Mouse (Mus musculus): ENCODE measurements around the gene Hgd.
A peak's percentile ranks its signal among the peaks of the same experiment; 100 is the strongest.
"Not testable (repeated sequence)": the region's sequence is repeated elsewhere in the genome, so short reads cannot be mapped to it uniquely, and the experiment has no call there.

Gene Hgd

DNA sequence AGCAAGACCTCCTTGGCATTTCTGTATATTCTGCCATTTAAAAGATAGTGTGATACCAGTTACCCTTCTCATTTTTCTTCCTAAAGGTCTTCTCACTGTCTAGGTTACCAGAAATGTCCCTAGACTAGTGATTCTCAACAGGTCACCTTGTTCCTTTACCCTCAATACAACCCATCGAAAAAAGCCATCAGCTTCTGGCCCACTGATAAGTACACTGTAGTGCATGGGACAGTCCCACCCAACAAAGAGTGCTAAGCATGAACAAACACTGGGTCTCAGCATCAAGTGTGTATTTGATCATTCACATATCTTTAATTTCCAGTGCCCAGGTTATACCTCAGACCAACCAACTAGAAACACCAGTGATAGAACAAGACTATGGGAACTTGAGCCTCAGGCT, 55.1 kb downstream of the Hgd start:
- DNase-seq, result no peak

DNA sequence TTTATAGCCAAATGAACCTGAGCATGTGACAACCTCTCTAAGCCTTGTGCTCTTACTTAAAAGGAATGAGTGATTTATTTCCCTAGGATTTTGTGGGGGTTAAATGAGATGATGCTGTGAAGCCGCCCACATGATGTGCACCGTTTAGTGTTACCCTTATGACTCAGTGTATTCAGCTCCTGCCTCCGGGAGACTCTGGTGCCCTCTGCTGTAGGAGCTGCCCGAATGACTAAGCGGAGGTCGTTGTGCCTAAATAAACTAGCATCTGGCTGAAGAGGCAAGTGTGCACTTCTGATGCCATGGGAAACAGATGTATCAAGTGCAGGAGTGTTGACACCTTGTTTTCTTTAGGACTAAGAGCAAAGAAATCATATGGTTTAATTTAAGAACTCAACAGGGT, 56.2 kb downstream of the Hgd start:
- peak; percentile 26 for DNase-seq

DNA sequence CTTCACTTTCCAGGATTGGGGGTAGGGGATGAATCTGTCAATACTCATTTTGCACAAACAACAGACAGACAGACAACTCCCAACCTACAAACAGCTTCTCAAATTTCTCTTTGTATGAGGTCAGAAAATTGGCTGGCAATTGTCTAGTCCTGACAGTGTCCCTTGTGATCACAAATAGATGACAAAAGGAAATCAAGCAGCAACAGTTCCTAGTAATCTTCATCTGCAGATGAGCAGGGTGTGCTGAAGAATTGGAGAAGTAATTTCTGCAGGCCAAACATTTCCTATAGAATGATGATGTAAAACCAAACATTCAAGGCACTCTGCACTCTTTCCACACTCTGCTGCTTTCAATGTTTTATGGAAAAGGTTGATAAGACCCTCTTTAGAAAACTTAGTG, 57.8 kb downstream of the Hgd start:
- no peak for DNase-seq

DNA sequence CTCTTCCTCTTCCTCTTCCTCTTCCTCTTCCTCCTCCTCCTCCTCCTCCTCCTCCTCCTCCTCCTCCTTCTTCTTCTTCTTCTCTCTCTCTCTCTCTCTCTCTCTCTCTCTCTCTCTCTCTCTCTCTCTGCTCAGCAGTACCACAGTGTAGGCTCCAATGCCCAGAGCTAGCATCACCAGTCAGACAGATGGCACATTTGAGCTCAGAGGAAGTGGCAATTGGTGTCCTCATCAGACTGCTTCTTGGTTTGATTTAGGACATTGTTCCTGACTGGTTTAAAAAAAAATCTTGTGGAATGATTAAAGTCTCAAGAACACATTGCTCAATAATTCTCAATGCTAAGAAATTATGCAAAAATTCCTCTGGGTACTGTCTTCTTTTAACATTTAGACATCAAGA, 60.6 kb downstream of the Hgd start:
- not testable (repeated sequence) for DNase-seq

DNA sequence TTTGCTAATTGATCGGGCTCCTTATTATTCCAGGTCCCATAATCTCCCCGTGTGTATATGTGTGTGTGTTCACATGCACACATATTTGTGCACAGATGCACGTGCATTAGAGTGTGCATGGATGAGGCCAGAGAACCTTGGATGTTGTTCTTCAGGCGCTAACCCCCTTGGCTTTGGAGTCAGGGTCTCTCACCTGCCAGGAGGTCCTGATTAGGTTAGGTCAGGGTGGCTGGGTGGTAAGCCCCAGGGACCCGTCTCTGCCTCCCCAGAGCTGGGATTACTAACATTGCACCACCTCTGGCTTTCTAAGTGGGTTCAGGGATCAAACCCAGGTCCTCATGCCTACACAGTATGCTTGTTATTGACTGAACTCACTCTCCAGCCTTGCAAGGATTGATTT, 64.5 kb downstream of the Hgd start:
- DNase-seq, result no peak

DNA sequence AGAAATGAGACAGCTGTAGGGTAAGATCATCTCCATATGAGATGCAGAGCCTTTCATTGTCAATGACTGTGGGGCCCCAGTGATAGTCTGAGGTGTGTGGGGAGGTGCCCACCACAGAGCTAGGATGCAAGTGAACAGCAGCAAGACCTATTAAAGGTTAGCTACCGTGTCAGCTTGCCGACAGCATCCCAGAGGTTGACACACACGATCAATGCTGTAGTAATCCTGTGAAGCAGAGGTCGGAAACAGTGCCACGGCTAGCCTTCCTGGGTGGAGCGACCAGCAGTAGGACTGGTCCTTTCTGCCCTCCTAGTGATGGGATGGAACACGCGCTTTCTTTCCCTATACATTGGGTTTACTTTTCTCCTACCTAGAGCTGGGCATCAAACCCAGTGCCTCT, 65.3 kb downstream of the Hgd start:
- no peak for DNase-seq

DNA sequence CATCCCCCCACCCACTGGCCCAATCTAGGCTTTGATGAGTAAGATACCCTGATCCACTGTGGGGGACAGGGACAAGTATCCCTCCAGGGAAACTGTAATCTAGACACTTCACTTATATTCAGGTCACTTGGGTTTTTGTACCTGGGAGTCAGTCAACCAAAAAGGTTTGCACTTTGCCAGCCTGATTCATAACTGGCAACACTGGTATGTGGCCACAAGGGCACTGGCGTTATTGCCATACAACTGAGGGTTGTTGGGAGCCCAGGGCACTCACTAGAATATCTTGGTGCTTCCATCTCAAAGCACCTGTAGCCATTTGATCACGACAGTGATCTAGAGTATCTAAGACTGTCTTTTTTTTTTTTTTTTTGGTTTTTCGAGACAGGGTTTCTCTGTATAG, 65.8 kb downstream of the Hgd start:
- no peak for DNase-seq

DNA sequence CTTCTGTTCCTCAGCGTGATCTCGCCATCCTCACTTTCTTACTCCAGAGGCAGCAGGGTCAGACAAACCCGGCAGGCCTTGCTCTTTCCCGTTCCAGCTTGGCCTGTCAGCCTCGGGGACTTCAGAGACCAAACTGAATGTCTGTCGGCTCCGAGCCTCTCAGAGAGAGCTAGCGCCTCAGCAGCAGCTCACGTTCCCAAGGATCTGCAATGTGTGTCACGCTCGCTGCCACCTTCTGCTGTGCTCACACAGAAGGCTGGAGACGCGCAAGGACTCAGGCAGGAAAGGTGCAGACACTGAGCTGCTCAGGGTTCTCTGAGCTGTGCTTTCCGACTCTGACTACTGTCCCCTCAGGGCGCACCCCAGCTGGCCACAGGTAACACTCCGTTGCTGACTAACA, 67.1 kb downstream of the Hgd start:
- DNase-seq, result peak; percentile 27

DNA sequence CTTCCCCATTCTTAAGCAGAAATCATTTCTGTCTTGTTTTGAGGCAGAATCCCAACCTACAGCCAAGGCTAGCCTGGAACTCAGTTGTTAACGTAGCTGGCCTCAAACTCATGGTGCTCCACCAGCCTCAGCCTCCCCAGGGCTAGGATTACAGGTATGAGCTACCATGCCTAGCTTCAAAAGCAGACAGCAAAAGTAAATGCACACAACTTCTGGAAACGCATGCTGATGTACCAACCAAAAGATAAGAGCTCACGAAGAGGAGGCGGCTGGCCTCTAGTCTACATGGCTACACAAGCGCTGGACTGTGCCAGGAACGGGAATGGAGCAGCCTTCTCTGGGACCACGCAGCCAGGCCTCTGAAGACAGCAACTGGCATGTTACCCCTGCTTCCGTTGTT, 68.0 kb downstream of the Hgd start:
- DNase-seq, result no peak

DNA sequence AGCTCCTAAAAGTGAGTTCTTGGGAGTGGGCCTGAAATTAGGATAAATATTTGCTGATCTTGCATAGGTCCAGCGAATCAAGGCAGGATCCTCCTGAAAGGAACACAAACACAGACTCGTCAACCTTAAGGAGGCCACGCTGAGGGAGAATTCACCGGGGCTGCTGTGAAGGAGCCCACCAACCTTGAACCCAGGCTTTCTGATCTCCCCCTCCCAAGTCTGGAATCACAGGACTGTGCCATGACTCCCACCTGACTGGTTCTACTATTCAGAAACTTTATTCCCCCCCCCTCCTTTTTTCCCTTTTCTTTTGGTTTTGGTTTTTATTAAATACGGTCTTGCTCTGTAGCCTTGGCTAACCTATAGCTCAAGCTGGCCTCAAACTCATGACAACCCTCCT, 69.1 kb downstream of the Hgd start:
- no peak for DNase-seq

DNA sequence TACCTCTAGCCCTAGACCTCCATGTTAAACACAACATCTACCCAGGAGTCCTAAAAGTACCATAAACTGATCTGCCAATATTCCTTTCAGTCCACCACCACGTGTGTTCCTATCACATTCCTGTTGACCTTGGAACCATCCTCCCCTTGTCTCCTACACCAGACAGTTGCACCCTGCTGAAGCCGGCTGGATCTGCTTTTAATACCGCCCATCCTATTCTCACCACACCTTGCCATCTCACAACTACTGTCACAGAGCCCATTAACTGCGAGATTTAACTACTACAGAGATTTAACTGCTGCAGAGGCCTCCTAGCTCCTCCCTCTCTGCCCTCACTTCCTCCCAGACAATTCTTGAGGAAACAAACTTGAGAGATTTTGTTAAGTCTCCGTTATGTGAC, 71.5 kb downstream of the Hgd start:
- DNase-seq, result no peak

DNA sequence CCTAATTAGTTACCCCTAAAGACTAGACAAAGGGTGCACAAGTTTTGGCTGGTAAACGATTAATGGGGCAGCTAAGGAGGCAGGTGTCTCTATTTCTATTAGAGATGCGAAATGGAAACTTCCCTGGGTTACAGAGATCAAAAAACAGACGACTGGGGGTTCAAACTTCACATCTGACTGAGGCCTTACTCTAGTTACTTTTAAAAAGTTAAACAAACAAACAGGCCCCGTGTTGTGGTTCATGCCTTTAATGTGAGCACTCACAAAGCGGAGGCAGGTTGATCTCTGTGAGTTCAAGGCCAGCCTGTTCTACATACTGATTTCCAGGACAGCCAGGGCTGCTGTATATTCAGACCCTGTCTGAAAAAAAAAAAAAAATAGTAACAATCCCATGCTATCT, 72.7 kb downstream of the Hgd start:
- no peak for DNase-seq

DNA sequence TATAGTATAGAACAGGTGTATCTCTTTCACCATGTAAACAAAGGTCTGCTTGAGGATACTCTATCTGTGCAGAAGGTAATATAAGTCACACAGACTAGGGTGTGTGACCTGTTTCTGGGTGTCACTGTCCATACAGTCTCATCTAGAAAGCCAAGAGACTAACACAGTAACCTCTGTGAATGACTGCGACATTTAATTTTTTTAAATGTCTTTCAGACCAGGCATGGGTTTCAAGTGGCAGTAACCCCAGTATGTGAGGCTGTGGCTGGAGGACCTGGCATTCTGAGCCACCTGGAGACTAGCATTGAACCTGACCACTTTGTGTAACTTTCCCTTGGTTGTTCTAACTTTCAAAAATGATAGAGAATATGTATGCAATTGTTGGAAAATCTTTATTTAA, 73.1 kb downstream of the Hgd start:
- DNase-seq, result no peak

DNA sequence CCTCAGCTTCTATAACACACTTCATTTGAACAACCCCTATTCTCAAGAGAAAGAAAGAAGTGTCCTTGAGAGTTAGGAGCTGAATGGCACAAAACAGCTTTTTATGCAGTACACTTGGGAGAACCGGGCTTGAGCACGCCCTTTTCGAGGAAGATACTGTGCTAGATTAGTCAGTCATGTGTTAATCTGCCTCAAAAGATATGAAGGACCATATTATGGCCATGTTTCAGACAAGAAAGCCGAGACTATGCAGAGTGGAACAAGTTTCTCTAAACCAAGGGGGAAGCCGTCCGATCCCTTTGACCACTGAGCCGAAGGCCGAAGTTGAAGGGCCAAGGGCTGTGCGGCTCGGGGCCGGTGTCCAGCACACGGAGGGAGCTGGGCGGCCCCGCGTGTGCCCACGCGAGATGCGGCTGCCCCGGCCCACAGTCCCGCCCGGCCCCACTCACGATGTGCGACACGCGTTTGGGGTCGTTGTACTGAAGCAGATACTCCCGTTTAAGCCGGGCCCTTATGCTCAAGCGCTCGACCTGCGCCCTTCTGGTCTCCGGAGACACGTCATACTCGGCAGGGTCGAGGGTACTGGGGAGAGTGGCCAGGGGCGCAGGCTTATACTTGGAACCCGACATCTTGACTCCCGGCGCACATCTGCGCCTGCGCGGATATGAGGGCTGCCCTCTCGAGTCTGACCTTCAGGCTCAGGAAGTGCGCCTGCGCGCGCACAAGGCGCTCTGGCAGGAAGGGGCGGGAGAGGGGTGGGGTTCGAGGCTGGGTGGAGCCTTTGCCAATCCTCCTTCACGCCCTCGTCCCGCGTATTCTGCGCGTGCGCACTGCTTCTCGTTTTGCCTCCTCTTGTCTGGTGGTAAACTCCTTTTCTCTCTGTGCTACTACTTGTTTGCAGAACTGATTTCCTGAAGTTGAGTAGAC, 74.0 kb downstream of the Hgd start, which contains the start of gene Ndufb4:
Ndufb4 (minus strand) TSS at position 723 of the 927 bp plus-strand sequence.
- peak; percentile 97 for DNase-seq

DNA sequence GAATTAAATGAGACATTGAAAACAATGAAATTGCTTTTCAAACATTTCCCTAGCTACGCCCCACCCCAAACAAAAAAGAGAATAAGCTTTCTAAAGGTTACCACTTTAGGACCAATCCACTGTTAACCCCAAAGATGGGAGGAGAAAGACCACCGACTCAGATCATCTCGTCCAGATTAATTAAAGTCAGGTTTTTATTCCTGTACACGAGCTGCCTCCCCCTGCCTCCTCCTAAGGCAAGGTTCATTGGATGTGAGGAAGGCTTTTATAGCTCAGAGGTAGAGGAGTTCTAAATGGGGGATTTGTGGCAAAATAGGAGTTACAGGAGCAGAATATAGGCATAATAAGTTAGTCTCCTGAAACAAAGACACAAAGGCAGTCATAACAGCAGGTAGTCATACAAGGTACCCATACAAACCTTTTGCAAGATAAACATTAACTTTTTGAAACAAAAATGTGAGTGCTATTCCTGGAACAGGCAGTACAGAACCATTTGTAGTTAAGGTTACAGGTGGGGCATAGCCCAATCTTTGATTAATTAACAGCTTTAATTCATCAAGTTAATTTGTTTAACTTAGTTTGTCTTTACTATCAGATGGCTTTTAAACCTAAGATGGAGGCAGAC, 75.0 kb downstream of the Hgd start:
- DNase-seq, result no peak

DNA sequence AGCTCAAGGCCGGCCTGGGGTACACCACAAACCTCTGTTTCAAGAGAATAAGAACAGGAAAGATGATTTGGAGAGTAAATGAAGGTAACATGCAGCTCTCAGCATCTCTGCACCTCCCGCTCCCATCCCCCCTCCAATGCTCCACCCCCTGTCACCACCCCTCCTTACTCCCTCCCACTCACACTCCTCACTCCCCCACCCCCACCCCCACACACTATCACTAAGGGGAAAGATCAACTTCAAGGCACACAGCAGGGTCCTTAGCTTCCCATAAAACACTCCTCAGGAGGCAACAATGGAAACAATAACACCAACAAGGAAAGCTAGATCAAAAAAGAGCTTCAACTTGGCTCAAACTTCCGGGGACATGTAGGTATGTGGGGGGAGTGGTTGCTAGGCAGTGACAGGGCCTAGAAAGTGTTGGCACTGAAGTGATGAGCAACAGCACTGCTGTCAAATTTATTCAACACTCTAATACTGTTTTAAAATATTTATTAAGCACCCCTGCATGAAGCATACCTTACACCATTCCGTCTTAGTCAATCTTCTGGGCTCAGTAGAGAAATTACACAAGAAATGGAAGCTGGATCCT, 75.9 kb downstream of the Hgd start:
- no peak for DNase-seq

DNA sequence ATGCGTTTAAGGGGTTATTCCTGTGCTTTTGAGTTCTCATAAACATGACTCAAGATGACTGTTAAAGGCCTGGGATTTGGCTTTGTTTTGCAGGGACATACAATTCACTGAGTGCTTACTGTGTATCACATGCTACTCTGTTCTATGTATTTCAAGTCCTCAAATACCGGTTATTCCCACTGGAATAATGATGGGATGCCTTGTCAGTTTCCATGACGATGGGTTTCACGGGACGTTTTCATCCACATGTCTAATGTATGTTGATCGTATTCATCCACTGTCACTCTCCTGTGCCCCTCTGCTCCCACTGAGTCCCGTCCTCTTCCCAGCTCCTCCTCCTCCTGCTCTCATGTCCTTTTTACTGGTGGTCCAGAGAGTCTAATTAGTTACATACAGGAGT, 76.8 kb downstream of the Hgd start:
- no peak for DNase-seq

DNA sequence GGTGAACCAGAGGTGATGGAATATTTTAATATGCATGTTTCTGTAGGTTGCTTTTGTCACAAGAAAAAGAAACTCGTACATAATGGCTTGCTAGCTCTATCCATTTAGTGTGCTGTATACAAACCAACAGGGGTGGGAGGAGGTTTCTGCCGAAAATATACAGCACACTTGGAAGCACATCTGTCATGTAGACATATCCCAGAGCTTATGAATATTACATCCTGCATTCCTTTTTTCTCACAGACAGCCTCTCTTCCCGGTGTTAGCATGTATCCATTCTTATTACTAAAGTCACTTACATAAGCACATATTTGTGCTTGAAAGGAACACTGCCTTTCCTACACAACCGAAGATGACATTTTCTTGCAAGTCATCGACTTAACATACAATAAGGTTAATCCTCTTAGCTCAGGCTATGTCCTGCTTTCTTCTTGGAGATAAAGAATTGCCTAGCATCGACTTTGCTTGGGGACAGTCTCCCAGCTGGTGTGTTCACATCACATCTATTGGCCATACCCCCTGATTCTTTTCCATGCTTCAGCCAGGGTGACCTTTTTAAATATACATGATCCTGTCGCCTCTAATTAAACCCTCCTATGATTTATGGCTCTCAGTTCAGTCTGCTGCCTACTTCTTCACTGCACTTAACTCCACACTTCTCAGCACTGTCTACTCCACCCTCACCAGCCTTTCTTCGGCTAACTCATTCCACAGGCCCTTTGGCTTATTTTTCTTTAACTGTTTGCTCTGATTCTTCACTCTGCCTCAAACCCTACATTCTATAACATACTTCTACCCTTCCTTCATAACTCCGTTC, 83.9 kb downstream of the Hgd start:
- DNase-seq, result no peak

DNA sequence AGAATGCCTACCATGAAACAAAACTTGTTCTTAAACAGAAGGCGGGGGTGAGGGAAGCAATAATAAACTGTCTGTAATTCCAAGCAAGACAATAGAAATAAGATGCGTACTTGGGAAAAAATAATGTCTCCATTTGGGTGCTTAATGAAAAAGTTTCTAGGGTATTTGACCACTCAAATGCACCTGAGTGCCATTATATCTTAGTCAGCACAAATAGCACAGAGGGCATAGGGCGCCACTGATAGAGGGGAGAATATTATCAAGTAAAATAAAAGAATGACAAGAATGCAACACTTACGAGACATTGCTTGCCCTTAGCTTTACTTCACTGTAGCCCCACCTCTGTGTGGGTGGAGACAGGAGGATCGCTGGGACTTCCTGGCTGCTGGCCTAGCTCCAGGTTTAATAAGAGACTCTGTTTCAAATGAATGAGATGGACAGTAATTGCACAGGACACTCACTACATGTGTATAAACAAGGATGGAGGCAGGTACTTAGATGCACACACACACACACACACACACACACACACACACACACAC, 85.5 kb downstream of the Hgd start:
- DNase-seq, result no peak

DNA sequence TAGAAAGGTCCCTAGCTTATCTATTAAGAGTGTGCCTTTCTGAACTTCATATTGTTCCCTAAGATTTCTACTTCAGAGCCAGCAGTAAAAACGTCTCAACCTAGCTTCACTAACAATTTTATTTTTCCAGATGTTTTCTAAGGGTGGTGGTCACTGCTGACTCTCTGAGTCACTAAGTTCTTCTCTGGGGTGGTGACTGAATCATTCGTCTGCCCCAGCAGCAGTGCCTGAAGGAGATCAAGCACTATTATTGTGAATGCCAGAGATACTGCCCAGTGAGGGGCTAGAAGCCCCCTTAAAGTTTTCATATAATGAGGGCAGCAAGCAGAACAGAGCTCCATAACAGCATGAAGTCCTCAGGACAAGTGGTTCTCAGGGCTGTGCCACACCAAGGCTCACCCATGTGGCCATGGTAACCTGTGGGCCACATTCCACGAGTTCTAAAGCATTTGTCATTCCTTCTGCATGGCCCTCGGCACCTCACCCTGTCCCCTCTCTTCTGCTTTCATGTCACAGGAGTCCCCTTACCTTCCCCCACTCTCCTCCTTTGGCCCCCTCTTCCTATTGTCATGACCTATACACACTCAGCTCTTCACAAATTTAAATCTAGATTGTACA, 90.8 kb downstream of the Hgd start:
- no peak for DNase-seq

DNA sequence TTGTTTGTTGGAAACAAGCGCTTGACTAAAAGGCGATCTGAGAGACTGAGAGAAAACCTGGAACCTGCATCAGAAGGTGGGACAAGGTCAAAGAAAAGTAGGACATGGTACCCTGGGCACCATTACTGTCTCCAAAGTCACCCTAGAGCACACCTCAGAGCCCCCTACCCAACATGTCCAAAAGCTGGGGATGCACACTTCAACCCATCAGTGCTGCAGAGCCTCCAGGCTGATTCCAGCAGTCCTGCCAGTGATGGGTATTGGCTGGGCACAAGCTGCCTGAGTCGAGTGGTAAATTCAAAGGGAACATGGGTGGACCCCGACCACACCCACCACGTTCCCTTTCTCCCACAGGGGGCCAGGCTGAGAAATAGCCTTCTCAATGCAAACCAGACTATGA, 95.4 kb downstream of the Hgd start:
- DNase-seq, result no peak

DNA sequence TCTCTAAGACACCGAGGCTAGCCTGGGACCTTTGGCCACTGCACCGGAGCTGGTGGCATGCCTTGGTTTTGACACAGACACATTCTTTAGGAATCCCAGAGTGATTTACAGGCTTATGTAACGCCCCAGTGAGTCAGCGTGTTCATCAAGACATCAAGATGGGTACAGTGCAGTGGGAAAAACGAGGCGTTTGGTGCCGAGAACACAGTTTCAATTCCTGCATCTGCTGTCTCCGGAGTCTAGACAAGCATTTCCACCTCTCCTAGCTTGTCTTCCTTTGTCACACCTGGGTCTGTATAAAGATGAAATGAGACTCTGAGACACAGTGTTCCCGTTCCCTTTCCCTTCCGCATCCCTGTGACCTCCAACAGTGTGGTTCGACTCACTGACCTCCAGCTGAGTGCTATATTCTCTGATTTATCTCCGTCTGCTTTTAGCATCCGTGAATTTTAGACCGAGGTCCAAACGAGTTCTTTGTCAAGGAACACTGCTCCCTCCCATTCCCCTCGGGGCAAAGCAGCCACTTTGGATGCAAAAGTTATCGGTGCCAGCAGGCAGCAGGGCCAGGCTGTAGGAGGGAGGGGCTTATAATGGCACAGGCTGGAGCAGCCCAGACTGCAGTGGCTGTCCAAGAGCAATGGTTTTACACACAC, 96.2 kb downstream of the Hgd start:
- DNase-seq, result no peak
